Mouse (Mus musculus) left cerebral cortex, adult 11 months (tissue): ENCODE measurements around the gene Trmt11.
"Not testable (repeated sequence)": the region's sequence is repeated elsewhere in the genome, so short reads cannot be mapped to it uniquely, and the experiment has no call there.

Source experiments
- DNase-seq: peaks from one replicate; pipeline ENCODE4 v3.0.0; 2022; ENCODE audit warnings: low spot score

The Trmt11 gene

GRCm38 (mm10) chr10:30600542-30600966 is at the start of gene Trmt11:
Trmt11 (minus strand) TSS chr10:30600749.
- peak; percentile 82 for DNase-seq

GRCm38 (mm10) chr10:30647681-30648080 is 47.1 kb upstream of the Trmt11 start:
- no peak for DNase-seq

GRCm38 (mm10) chr10:30638216-30638615 is 37.7 kb upstream of the Trmt11 start:
- DNase-seq = no peak

GRCm38 (mm10) chr10:30636474-30637154 is 36.1 kb upstream of the Trmt11 start:
- not testable (repeated sequence) for DNase-seq

- DNase-seq = no peak
These were observed 32.2 kb upstream of the Trmt11 start for GRCm38 (mm10) chr10:30632718-30633117.

GRCm38 (mm10) chr10:30629977-30630376 is 29.4 kb upstream of the Trmt11 start:
- no peak for DNase-seq

- DNase-seq = no peak
These were observed 29.0 kb upstream of the Trmt11 start, which contains the start of gene Hint3 for GRCm38 (mm10) chr10:30629513-30629912. Hint3 (minus strand) TSS chr10:30629632.

GRCm38 (mm10) chr10:30628444-30628843 is 27.9 kb upstream of the Trmt11 start:
- DNase-seq = not testable (repeated sequence)

- DNase-seq = no peak
These were observed 27.0 kb upstream of the Trmt11 start for GRCm38 (mm10) chr10:30627548-30627947.

- no peak for DNase-seq
These were observed 23.8 kb upstream of the Trmt11 start for GRCm38 (mm10) chr10:30624161-30625019.

GRCm38 (mm10) chr10:30622928-30623327 is 22.4 kb upstream of the Trmt11 start:
- no peak for DNase-seq

- no peak for DNase-seq
These were observed 18.3 kb upstream of the Trmt11 start for GRCm38 (mm10) chr10:30618918-30619210.

GRCm38 (mm10) chr10:30618091-30618917 is 17.8 kb upstream of the Trmt11 start:
- peak; percentile 98 for DNase-seq

GRCm38 (mm10) chr10:30613039-30613438 is 12.5 kb upstream of the Trmt11 start:
- no peak for DNase-seq

- DNase-seq = no peak
These were observed 9.1 kb upstream of the Trmt11 start for GRCm38 (mm10) chr10:30609614-30610013.

- DNase-seq = no peak
These were observed 7.6 kb upstream of the Trmt11 start for GRCm38 (mm10) chr10:30608109-30608508.

GRCm38 (mm10) chr10:30600094-30600534 is 435 bp downstream of the Trmt11 start:
- DNase-seq = no peak

GRCm38 (mm10) chr10:30587037-30587436 is 13.5 kb downstream of the Trmt11 start:
- no peak for DNase-seq

GRCm38 (mm10) chr10:30585691-30586090 is 14.9 kb downstream of the Trmt11 start:
- no peak for DNase-seq

- no peak for DNase-seq
These were observed 22.8 kb downstream of the Trmt11 start for GRCm38 (mm10) chr10:30577670-30578280.

- no peak for DNase-seq
These were observed 34.2 kb downstream of the Trmt11 start for GRCm38 (mm10) chr10:30566364-30566763.

GRCm38 (mm10) chr10:30564651-30565050 is 35.9 kb downstream of the Trmt11 start:
- no peak for DNase-seq
